Mouse (Mus musculus) brain, embryonic 14.5 days (tissue): ENCODE results near the gene Plscr3.

Experiments
- CTCF ChIP-seq: fragments of 200-500 bp; IDR thresholded peaks from 2 replicates; pipeline ENCODE4 v1.5.1; 2012; ENCODE audit warnings: inconsistent platforms, mild to moderate bottlenecking, moderate library complexity, borderline replicate concordance; ENCODE audit not compliant: insufficient read depth, insufficient read length; ENCODE audit errors: extremely low read depth
- POLR2A ChIP-seq: fragments of 200-500 bp; IDR thresholded peaks from 2 replicates; pipeline ENCODE4 v1.6.1; 2012; ENCODE audit warnings: mild to moderate bottlenecking, inconsistent platforms, borderline replicate concordance; ENCODE audit not compliant: poor library complexity, insufficient read depth, insufficient read length, severe bottlenecking; ENCODE audit errors: extremely low read depth

DNA sequence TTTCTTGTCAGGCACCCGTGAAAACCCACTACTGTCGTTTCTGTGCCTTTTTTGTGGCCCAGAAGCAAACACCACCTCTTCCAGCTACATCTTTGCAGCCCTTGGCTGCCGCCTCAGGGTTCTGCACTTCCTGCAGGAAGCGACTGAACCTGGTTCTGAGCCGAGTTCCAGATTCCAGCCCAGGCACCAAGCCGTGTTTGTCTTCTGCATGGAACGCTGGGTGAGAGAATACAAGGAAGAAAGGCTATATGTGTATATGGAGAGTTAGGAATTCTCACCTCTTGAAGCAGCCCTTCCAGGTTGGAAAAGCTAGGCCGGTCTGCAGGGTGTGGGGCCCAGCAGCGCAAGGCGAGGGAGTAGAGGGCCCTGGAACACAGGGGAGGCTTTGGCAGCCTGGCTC is 8.5 kb downstream of the Plscr3 start:
- TF ChIP-seq POLR2A (no peak), CTCF (no peak)
